Mouse (Mus musculus) G1E (cell line): ENCODE measurements at regions not wholly inside any gene's neighbourhood (a gene's known extent, or its start where the extent isn't known, plus 50 kb on each side); places are given as distances from the start of the nearest gene placed in this dataset.

Source experiments
- ATAC-seq: 2 replicates; pipeline ENCODE4 v1.8.0; 2016; ENCODE audit warnings: mild to moderate bottlenecking; ENCODE audit not compliant: insufficient number of reproducible peaks, poor library complexity, low FRiP score, severe bottlenecking; ENCODE audit errors: extremely low read depth
- DNase-seq: peaks from one replicate; pipeline ENCODE4 v3.0.0; 2012; ENCODE audit warnings: low spot score
- H3K27me3 ChIP-seq: 2 replicates; pipeline ENCODE4 v1.6.1; 2012; ENCODE audit warnings: mild to moderate bottlenecking, low read length, inconsistent platforms; ENCODE audit not compliant: insufficient read depth
- H3K36me3 ChIP-seq: replicated peaks from 2 replicates; pipeline ENCODE3; 2012; ENCODE audit warnings: mild to moderate bottlenecking, inconsistent platforms
- H3K4me1 ChIP-seq: 2 replicates; pipeline ENCODE4 v1.6.1; 2012; ENCODE audit warnings: low read depth, low read length, inconsistent platforms, mixed read lengths; ENCODE audit not compliant: insufficient read depth
- H3K4me3 ChIP-seq: 2 replicates; pipeline ENCODE4 v1.5.1; 2012; ENCODE audit warnings: low read depth, mild to moderate bottlenecking, inconsistent platforms, low read length, moderate library complexity, mixed read lengths
- H3K9me3 ChIP-seq: replicated peaks from 2 replicates; pipeline ENCODE4 v1.6.1; 2012; ENCODE audit warnings: inconsistent platforms
- CTCF ChIP-seq: IDR thresholded peaks from 2 replicates; pipeline ENCODE4 v1.5.1; 2012; ENCODE audit warnings: low read depth, low read length, inconsistent platforms, mixed read lengths
- GATA1 ChIP-seq: IDR thresholded peaks from 2 replicates; pipeline ENCODE4 v1.6.1; 2012; ENCODE audit warnings: borderline replicate concordance, low read length, inconsistent platforms, mixed read lengths
- GATA2 ChIP-seq: IDR thresholded peaks from 2 replicates; pipeline ENCODE4 v1.6.1; 2012; ENCODE audit warnings: low read depth, low read length, inconsistent platforms, borderline replicate concordance
- POLR2AphosphoS5 ChIP-seq: IDR thresholded peaks from 2 replicates; pipeline ENCODE4 v1.6.1; 2012; ENCODE audit warnings: low read depth, low read length, inconsistent platforms; ENCODE audit not compliant: insufficient replicate concordance
- TAL1 ChIP-seq: conservative IDR thresholded peaks from 2 replicates; pipeline ENCODE4 v1.6.1; 2012; ENCODE audit warnings: low read depth, low read length, inconsistent platforms, mixed read lengths

GRCm38 (mm10) chr19:15658611-15659010 lies 288.5 kb downstream of the Psat1 start:
- H3K4me1 ChIP-seq, result no peaks in the 10 kb centered on the region
- no peak for ATAC-seq
- no peak for DNase-seq
- H3K27me3 ChIP-seq, result peaks cover 16% of the 10 kb centered on the region
- TF ChIP-seq POLR2AphosphoS5 (no peak), TAL1 (no peak)
- no peak overlapping the region for H3K4me3 ChIP-seq
- no peaks in the 10 kb centered on the region for H3K36me3 ChIP-seq
- H3K9me3 ChIP-seq, result no peaks in the 10 kb centered on the region

GRCm38 (mm10) chr19:15657846-15658245 lies 289.3 kb downstream of the Psat1 start:
- TF ChIP-seq POLR2AphosphoS5, result no peak
- TF ChIP-seq CTCF, result no peak
- TF ChIP-seq TAL1, result no peak
- no peak for TF ChIP-seq GATA1
- no peak for TF ChIP-seq GATA2
- no peaks in the 10 kb centered on the region for H3K36me3 ChIP-seq
- H3K4me1 ChIP-seq, result no peaks in the 10 kb centered on the region
- H3K9me3 ChIP-seq, result no peaks in the 10 kb centered on the region
- H3K4me3 ChIP-seq, result no peak overlapping the region
- DNase-seq (no peak), ATAC-seq (no peak)
- H3K27me3 ChIP-seq, result peaks cover 16% of the 10 kb centered on the region

DNA sequence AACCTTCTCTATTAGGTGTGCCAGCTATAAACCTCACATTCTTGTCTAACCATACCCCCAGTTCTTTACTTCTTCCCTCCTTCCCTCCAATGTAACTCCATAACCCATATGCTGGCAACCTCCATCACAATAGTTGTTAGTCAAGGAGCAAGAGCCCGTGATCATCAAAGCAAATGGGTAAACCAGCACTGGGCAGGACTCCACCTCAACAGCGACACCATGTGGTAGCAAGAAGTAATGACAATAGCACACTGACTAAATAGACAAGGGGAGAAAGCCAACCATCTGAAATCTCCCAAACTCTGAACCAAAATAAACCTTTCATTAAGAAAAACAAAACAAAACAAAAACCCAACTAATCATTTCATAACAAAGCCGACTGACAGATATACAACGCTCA lies 297.8 kb downstream of the Psat1 start:
- no peak overlapping the region for H3K4me3 ChIP-seq
- H3K4me1 ChIP-seq, result no peaks in the 10 kb centered on the region
- H3K9me3 ChIP-seq, result no peaks in the 10 kb centered on the region
- no peaks in the 10 kb centered on the region for H3K36me3 ChIP-seq
- H3K27me3 ChIP-seq, result peaks cover 27% of the 10 kb centered on the region
- ATAC-seq (no peak), DNase-seq (peak; percentile 16)
- TF ChIP-seq CTCF, result peak; percentile 84
- no peak for TF ChIP-seq POLR2AphosphoS5

- no peak for TF ChIP-seq GATA1
- H3K4me3 ChIP-seq, result no peak overlapping the region
- H3K4me1 ChIP-seq, result no peaks in the 10 kb centered on the region
- H3K27me3 ChIP-seq, result peaks cover 22% of the 10 kb centered on the region
- DNase-seq (no peak), ATAC-seq (no peak)
- no peaks in the 10 kb centered on the region for H3K36me3 ChIP-seq
- no peaks in the 10 kb centered on the region for H3K9me3 ChIP-seq
Observed at GRCm38 (mm10) chr19:15647313-15647712, 299.8 kb downstream of the Psat1 start.

GRCm38 (mm10) chr19:15644786-15645185 lies 302.4 kb downstream of the Psat1 start:
- H3K9me3 ChIP-seq, result no peaks in the 10 kb centered on the region

GRCm38 (mm10) chr19:15617233-15617915 lies 329.8 kb downstream of the Psat1 start:
- Histone ChIP-seq H3K27me3 (peaks cover 6% of the 10 kb centered on the region; the same call in 1 of the 2 replicates), H3K9me3 (no peaks in the 10 kb centered on the region), H3K36me3 (no peaks in the 10 kb centered on the region), H3K4me1 (no peaks in the 10 kb centered on the region), H3K4me3 (no peak overlapping the region)
- TF ChIP-seq POLR2AphosphoS5, result no peak
- no peak for TF ChIP-seq TAL1
- no peak for TF ChIP-seq GATA2
- TF ChIP-seq CTCF, result peak; percentile 90
- no peak for TF ChIP-seq GATA1
- ATAC-seq, result no peak
- peak; percentile 1 for DNase-seq

More at GRCm38 (mm10) chr19:15644786-15645185, 302.4 kb downstream of the Psat1 start:
- H3K4me1 ChIP-seq, result no peaks in the 10 kb centered on the region
- ATAC-seq (no peak), DNase-seq (no peak)
- H3K36me3 ChIP-seq, result no peaks in the 10 kb centered on the region
- TF ChIP-seq GATA1 (no peak), CTCF (no peak), POLR2AphosphoS5 (no peak), GATA2 (no peak), TAL1 (no peak)
- H3K4me3 ChIP-seq, result no peak overlapping the region
- peaks cover 7% of the 10 kb centered on the region; the same call in 1 of the 2 replicates for H3K27me3 ChIP-seq
